Mouse (Mus musculus): ENCODE results near the gene Cd300a.

- TF ChIP-seq POLR2A (IDR thresholded peaks at IDR 0.05; ENCODE audit: borderline replicate concordance, control insufficient read depth, low read depth, low read length) (no peak), CTCF (IDR thresholded peaks at IDR 0.05; ENCODE audit: control insufficient read depth, insufficient read depth, low read length) (no peak)
Observed at GRCm38 (mm10) chr11:114880185-114880584, 9.7 kb upstream of the Cd300a start.

Measured in bone marrow, adult 2 months (tissue).